Mouse (Mus musculus) lung, postnatal 4 days (tissue): ENCODE data around the gene Aldh1a1.
"Not testable (repeated sequence)": the region's sequence is repeated elsewhere in the genome, so short reads cannot be mapped to it uniquely, and the experiment has no call there.

Source experiments
- DNase-seq, 2 experiments: peaks; one replicate each; pipeline ENCODE4 v3.0.0; 2021

Gene Aldh1a1

DNA sequence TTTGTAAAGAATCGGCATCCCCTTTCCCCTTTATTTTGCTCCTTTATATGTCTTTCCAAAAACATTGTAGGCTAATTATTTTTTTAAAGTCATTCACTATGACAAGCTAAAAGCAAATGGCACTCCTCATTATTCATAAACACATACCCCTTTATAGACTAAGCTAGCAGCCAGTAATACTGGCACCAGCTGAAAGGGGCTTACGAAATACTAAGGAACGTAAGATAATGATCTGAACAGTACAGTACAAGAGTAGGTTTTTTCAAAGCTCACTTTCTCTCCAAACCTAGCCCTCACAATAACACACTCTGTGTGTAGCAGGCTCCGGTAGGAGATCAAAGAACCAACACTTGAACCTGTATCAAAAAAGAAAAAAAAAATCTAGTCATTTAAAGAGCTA lies 64.7 kb downstream of the Aldh1a1 start:
- no peak for DNase-seq

DNA sequence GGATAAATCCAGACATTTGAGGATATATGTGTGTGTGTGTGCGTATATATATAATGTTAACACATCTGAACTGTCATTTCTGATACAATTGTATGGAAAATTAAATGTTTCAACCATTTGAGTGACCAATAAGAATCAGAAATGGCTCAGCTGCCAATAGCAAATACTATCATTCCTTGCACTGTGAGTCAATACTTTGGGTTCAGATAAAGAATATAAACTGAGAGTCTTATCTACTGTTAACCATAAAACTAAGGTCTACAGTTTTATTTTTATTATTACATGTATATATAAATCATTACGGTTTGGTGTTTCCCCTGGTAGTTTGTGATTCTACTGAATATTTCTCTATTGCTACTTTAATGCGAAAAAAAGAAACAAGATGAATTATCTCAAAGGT lies 65.6 kb downstream of the Aldh1a1 start:
- no peak for DNase-seq

DNA sequence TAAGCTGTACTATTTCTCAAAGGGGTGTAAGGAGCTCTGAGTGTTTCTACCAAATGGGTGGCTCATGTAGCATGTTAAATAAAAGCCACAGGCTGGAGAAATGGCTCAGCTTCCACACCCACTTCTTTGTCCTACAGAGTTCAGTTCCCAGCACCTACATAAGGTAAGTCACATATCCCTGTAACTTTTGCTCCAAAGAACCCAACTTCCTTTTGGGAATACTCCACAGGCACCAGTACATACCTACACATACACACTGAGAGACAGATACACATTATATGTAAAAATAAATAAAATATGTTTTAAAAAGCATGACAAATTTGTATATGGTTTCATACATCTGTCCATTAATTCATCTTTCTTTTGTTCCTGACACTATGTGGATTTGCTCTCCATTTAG lies 66.0 kb downstream of the Aldh1a1 start:
- DNase-seq: no peak

DNA sequence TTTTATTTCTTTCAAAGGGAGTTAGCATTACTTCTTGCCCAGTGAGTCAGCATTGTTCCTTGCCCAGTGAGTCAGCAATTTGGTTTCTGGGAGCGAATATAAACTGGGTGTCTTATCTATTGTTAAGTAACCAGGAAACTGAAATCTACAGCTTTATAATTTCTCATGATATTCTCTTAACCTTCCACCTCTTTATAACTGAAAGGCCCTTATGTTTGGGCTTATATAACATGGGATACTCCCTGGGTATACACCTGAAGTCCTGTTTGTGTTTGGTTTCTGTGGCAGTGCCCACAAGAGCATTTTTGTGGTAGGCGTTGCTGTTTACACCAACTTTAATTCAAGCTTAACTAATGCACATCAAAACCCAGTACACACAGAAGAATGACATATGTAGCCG lies 66.4 kb downstream of the Aldh1a1 start:
- no peak for DNase-seq

DNA sequence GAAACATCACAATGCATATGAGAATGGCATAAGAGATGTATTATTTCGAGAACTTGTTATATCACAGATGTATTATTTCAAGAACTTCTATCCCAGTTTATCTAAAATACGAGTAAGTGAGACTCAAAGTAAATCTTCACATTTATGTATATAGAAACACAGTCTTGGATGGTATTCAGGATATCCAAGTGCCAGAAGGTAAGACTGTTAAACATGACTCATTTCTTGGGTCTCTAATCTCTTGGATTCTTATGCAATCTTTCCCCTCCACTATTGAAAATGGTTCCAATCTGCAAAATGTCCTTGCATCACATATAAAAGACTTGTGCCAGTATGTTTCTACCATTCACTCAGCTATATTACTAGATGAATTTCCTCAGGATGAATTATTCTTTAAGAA lies 67.4 kb downstream of the Aldh1a1 start:
- DNase-seq: no peak

DNA sequence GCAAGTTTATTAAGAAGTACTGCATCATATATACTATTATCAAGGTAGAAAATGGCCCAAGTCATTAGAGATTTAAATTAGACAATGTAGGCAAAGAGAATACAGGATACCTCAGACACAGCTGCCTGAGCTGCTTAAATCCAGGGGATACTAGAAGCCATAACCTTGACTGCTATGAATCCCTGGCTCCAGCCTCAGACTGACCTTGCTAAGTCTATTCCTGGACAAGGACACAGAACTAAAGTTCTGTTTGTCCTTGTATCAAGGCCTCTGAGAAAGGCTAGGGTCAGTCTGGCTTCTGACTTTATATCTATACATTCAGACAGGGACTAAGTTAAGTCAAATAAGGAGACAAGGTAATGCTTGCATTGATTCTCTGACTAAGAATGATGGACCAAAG lies 69.9 kb downstream of the Aldh1a1 start:
- DNase-seq: no peak

DNA sequence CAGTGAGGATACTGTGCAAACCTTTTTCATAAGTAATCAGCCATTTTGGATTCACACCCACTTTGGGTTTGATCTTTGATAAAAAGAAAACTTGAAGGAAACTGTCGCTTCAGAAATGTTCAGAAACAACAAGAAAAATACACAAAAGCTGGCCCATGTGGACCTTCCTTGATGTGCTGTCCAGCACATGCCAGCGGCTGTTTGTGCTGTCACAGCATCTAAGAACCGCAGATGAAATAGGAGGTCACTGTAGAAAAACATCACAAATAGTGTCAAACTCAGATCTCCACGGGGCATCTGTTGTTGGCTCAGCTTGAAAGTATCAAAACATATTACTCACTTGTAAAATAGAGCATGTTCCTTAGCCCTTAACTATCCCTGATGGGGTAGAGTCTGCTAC lies 73.8 kb downstream of the Aldh1a1 start:
- no peak for DNase-seq

DNA sequence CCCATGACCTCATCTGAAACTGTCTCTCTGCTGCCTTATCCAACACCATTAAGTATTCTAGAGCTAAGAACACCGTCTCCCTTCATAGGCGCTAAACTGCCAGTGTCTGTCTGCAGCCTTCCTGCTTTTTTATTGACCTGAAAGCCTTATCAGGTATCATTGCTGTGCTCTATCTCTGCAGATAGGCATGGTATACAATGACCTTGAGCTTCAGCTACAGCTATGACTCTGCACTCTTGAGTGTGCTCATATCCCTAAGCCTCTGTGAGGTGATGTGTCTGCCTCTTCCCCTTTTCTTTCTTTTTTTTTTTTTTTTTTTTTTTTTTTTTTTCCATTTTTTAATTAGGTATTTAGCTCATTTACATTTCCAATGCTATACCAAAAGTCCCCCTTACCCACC lies 74.5 kb downstream of the Aldh1a1 start:
- no peak for DNase-seq

DNA sequence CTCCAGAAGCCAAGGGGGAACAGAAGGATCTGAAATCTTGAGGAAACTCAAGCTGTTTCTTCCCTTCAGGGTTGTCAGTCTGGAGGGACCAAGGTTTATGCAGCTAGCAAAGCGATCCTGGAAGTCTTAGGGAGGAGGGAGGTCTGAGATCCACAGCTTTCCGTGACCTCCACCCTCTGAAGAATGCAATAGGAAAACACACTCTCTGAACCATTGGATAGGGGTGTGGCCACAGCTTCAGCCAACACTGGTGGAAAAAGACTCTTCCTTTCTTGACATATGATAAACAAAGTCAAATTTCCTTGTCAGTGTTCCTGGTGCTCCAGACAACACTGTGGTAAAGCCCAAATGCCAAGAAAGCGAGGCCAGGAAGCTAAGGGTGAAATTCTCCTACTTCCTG lies 84.5 kb downstream of the Aldh1a1 start:
- DNase-seq: peak in 1 of 2 experiments; percentile 26

DNA sequence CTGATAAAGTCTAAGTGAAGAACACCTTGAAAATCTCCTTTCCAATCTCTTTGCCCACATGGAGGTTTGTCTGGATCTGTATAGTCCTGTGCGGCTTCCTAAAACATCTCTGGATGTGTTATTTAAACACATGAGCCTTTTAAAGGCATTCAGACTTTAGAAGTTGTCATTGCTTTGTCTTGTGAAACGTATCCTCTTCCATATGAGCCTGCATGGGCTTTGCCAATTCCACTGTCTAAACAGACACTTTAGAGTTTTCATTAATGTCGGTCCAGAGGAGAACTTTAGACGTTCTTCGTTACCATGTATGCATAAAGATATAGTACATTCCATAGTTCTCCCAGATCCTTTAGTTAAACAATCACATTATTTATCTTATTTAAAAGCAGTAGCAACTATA lies 84.9 kb downstream of the Aldh1a1 start:
- no peak for DNase-seq

DNA sequence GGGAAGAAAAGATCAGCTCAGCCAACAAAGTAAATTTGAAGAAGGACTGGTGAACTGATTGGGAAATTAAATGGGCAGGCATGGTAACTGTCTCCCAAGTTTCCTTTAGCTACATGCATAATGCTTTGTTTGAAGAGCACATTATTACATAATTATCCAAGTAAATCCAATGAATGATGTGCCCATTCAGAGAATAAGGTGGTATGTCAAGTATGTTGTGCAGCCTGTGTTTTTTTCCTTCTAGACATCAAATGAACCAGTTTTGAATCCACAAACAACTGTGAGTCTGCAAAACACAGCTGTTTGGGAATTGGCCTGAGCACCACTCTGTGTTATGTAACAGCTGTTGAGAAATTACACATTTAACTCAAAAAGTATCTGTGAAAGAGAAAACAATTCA lies 107.4 kb downstream of the Aldh1a1 start:
- no peak for DNase-seq

DNA sequence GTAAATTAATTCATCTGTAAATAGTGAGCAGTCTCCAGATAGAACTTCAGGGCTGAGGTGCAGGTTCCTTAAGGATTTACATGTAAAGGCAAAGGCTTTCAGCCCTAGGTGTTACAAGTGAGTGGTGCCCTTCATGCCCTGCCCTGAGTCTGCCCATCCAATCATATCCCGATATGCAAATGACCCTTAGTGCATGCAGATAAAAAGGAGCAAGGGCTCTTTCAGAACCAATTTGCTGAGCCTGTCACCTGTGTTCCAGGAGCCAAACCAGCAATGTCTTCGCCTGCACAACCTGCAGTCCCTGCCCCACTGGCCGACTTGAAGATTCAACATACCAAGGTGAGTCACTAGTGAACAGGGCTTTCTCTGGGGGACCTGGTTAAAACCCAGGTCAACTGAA lies 109.2 kb downstream of the Aldh1a1 start:
- DNase-seq: peak; percentile 36 to 53

DNA sequence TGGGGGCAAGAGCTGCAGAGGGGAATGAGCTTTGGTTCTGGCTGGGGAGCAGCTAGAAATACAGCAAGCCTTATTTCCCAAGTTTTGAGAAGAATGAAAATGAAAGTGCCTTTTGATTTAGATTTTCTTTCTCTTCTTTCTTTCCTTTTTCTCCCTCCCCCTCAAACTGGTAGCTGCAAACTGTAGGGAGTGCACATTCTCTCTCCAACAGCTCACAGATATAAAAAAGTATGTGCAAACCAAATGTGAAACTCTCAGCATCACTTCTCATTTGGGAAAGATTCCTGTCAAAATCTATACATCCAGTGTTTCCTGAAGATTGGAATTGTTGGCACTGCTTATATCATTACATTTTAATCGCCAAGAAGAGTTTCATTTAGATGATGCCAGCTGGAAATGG lies 110.7 kb downstream of the Aldh1a1 start:
- no peak for DNase-seq

DNA sequence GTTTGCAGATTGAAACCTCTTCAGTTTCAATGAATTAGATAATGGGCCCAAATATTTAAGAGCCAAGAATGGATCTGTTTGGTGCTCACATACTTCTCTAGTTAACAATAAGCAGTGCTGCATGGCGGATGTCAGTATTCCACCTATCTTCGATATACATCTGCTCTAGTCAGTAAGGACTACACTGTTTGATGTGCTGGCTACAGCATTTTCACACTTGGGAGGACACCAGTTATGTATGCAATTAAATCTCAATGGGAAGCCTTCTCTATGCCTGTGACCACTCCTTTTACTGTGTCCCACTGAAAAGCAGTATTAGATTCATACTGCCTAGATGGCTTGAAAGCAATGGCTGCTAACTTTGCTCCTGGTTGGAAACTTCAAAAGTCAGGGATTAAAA lies 111.4 kb downstream of the Aldh1a1 start:
- DNase-seq: no peak

DNA sequence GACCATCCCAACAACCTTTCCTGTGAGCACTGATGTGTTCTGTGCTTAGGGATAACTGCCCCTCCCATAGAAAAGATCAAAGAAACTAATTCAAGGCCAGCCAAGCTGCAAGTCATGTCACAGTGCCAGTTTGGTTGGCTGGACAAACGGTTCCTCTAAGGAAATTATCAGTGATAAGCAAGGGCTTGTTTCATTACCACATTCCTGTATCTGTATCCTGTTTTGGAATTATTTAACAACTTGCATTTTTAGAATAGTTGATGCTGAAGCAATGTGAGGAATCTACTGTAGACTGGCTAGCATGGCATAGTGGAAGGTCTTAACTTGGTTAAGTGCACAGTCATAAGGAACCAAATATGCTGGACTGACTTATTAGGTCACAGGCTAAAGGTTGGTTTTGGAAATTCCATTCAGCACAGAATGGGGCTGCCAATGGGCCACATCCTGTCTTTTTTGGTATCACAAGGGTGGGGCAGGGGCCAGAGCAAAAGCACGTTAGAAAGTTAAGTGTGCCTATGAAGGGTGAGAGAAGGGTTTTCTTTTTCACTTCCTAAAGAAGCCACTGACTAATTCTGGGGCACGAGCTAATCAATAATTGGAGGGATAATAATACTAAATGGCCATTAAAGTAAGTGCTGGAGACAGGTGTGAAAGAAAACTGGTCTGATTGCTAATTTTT lies 121.9 kb downstream of the Aldh1a1 start:
- no peak for DNase-seq

DNA sequence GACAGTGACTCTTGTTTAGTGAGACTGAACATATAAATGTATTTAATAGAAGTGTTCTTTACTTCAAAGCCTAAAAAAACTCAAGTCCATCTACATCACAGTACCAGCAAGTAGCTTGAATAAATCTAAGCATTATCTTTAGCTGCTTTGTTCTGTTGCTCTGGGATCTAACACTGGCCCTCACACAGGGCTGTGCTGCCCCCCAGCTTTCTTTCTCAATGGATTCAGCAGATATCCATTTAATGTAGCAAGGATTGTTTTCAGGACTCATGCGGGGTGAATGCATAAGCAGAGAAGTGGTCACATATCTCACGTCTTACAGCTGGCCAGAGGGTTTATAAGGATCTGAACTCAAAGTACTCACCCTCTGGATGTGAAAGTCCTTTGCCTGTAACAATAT lies 129.9 kb downstream of the Aldh1a1 start:
- no peak for DNase-seq

DNA sequence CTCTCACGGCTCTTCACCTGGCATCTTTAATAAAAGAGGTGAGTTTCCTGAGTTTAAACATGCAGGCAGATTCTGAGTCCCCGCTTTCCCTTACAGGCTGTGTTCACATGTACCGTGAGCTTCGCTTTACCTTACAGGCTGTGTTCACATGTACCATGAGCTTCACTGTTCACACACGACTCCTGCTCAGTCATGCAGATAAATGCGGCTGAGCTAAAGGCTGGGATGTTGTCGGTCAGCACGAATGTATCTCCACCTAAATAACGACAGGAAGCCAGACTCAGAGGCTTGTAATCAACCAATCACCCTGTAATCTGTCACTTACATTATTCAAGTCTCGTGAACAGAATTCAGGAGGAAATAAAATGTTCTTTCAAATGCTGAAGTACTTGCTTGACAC lies 130.9 kb downstream of the Aldh1a1 start:
- DNase-seq: no peak

DNA sequence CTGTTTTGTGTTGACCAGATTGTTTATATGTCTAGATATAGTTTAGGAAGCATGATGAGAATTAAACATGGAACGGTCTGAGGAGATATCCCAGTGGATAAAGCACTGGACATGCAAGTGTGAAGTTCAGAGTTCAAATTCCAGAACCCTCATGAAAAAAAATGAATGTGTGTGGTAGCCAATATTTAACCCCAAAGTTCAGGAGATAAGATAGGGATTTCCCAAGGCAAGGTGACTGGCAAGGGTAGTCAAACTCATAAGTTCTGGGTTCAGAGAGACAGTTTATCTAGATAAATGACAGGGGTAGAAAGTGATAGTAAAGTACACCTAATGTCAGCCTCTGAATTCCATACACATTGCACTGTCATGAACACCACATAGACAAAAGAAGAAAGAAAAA lies 138.5 kb downstream of the Aldh1a1 start:
- no peak for DNase-seq

DNA sequence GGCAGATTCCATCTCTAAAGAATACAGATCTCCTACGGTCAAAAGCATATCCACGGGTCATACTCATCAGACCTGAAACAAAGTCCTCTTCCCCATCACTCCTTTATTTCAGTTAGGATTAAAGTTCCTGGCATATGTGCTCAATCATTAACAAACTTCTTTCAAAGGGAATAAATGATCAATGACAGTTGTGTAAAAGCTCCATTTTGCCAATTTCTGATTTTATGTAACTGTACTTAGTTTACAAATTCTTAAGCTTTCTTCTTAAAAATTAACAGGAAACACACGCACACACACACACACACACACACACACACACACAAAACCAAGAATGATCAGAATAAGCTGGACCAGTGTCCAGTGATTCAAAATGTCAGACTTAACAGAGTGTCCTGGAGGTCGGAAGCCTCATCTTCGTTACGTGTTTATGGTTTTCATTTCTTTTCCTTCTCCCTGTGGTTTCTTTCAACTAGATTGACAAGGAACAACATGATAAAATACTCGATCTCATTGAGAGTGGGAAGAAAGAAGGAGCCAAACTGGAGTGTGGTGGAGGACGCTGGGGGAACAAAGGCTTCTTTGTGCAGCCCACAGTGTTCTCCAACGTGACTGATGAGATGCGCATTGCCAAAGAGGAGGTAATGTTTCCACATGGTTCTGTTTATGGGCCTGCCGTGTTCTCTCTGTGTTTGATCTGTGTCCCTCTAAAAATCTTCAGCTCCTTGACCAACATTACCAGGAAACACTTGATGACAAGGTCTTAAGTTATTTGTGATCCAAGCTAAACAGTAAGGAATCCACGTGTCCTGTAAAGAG lies 141.6 kb downstream of the Aldh1a1 start:
- DNase-seq: no peak

DNA sequence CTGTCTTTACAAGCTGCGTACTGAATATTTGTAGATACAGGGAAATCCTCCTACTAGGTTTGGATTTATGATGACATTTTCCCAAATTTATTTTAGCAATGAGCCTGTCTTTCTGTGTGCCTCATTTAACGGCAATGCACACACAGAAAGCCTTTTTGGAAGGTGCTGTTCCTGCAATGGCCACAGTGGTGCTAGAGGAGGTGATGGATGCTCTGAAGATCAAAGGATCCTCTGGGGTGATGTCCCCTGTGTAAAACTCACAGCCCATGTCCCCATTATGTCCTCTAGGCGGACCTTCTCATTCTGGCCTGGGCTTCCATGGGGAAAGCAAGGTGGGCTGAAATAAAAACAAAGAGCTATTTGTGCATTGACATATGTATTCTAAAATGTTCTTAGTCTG lies 151.8 kb downstream of the Aldh1a1 start:
- no peak for DNase-seq

DNA sequence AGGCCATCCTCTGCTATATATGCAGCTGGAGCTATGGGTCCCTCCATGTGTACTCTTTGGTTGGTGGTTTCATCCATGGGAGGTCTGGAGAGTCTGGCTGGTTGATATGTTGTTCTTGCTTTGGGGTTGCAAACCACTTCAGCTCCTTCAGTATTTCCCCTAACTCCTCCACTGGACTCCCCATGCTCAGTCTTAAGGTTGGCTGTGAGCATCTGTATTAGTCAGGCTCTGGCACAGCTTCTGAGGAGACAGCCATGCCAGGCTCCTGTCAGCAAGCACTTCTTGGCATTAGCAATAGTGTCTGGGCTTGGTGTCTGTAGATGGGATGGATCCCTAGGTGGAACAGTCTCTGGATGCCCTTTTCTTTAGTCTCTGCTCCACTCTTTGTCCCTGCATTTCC lies 155.0 kb downstream of the Aldh1a1 start:
- not testable (repeated sequence) for DNase-seq

DNA sequence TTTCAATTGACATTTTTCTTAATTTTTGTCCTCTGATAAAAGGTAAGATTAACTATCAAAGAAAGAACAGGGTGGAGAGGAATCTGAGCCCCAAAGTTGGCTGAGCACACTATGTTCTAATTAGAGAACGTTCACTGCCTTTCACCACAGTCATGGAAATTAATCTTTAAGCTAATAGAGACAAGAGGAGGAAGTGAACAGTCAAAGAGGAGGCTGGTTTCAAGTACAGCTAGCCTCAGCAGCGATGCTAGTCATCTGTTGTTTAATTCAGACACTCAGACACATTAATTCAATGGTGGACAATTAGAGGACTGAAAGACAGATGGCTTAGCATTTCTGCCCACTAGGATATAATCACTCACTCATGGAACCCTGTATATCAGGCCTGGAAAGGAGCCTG lies 157.5 kb downstream of the Aldh1a1 start:
- no peak for DNase-seq

DNA sequence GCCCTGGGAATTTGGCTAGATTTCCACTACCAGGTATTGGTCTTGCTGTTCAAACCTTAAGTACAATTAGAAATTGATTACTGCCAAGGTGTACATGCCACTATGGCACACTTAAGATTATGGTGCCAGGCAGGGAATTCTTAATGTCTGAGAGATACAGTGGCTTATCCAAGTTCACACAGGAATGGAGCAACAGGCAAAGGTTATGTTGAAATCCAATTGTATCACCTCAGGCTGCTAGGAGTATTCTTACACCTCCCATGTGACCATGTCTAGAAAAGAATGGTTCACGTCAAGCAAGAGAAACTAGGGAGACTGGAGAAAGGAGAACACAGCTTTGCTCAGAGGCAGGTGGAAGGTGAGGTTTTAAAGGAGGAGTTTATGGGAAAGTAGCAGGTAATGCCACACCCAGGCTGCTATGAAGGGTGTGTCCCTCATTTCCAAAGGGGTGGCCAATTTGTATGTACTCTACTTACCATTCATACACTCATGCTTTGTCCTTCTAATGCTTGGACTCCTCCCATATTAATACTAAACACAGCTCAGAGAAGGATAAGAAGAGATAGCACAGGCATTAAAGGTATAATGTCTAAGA lies 160.7 kb downstream of the Aldh1a1 start:
- no peak for DNase-seq

DNA sequence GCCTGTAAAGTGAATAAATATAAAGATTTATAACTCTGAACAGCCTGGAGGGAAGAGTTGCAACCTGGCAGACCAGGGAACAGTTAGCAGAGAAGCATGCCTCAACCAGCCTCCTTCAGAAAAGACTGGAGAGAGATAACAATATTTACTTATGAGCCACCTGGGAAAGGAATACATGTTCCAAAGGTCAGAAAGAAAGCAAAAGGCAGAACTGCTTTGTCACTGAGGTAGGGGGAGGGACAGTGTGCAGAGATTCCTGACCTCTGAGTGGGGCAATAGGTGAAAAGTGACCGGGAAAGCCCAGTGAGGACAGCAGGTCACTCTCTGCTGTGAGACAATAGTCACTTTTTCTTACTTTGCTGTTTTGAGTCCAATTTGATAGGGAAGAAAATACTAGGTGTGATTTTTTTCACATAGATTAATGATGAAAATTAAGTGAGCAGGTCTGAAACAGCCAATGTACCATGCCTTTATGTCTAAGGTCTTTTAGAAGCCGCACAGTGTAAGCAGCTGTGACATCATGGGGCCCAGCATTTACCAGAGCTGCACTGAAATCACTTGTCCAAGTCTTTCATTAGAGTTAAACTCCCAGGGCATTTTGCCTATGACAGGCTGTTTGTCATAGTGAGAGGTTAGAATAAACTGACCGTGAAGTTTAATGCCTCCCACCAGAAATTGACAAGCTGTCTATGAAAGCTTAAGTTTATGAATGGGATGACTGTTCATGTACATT lies 161.8 kb downstream of the Aldh1a1 start:
- no peak for DNase-seq
